Mouse (Mus musculus) kidney, postnatal 0 days (tissue): ENCODE results near the gene Gripap1. TPM values are rescaled to one million over a fixed set of nuclear protein-coding genes. Genes with fewer than 3 reads are reported as not detected.
"Not testable (repeated sequence)": the region's sequence is repeated elsewhere in the genome, so short reads cannot be mapped to it uniquely, and the experiment has no call there.

ENCODE experiments used
- ATAC-seq: fragments of 200-750 bp; cut with Nextera tagmentation; replicated peaks from 2 replicates; pipeline ENCODE4 v1.8.0; 2017; ENCODE audit warnings: low read depth, moderate number of reproducible peaks, moderate TSS enrichment, moderate library complexity; ENCODE audit not compliant: low FRiP score
- DNase-seq: peaks from one replicate; pipeline ENCODE4 v3.0.0-alpha.2; 2016; ENCODE audit warnings: low spot score
- H3K27ac ChIP-seq: fragments of 300-500 bp; sonication (generic); 2 replicates; pipeline ENCODE4 v1.5.1; 2014; ENCODE audit warnings: mild to moderate bottlenecking
- H3K27me3 ChIP-seq: fragments of 300-500 bp; sonication (generic); 2 replicates; pipeline ENCODE4 v1.6.1; 2014; ENCODE audit warnings: low read length, mixed read lengths; ENCODE audit not compliant: insufficient read depth
- H3K36me3 ChIP-seq: fragments of 300-500 bp; sonication (generic); 2 replicates; pipeline ENCODE4 v1.6.1; 2014; ENCODE audit warnings: low read length, mixed read lengths; ENCODE audit not compliant: insufficient read depth
- H3K4me1 ChIP-seq: fragments of 300-500 bp; sonication (generic); replicated peaks from 2 replicates; pipeline ENCODE4 v1.6.1; 2014; ENCODE audit warnings: antibody characterized with exemption, low read length, mixed read lengths; ENCODE audit not compliant: insufficient read depth
- H3K4me2 ChIP-seq: fragments of 300-500 bp; sonication (generic); 2 replicates; pipeline ENCODE4 v1.6.1; 2014; ENCODE audit warnings: mild to moderate bottlenecking, low read length, moderate library complexity, mixed read lengths
- H3K4me3 ChIP-seq: fragments of 300-500 bp; sonication (generic); replicated peaks from 2 replicates; pipeline ENCODE4 v1.5.1; 2014; ENCODE audit warnings: low read depth, low read length
- H3K9ac ChIP-seq: fragments of 300-500 bp; sonication (generic); 2 replicates; pipeline ENCODE4 v1.6.1; 2014; ENCODE audit warnings: low read depth, low read length
- H3K9me3 ChIP-seq: fragments of 300-500 bp; sonication (generic); replicated peaks from 2 replicates; pipeline ENCODE4 v1.6.1; 2016; ENCODE audit warnings: low read length, inconsistent platforms, mixed read lengths
- CTCF ChIP-seq: IDR thresholded peaks from 2 replicates; pipeline ENCODE4 v1.5.1; 2016; ENCODE audit warnings: antibody characterized with exemption, low read depth, mild to moderate bottlenecking, moderate library complexity
- WGBS: fragments of 180-500 bp; shearing (Covaris S2); extraction: QIAGEN DNeasy Blood & Tissue Kit; methylation state at CpG from one replicate; pipeline ENCODE4 v1.1.7; 2014; 5-methylcytosine and 5-hydroxymethylcytosine counted together
- polyA plus RNA-seq: library from polyadenylated mRNA; unstranded; fragments of >200 nt; fragmentation: Nextera tagmentation; extraction: Ambion mirVana; gene quantifications from 2 replicates; pipeline ENCODE4 v1.2.1, GENCODE M21; 2015

The Gripap1 gene
- polyA plus RNA-seq, 1 experiment from 2014 or later, result 30.1 TPM

DNA sequence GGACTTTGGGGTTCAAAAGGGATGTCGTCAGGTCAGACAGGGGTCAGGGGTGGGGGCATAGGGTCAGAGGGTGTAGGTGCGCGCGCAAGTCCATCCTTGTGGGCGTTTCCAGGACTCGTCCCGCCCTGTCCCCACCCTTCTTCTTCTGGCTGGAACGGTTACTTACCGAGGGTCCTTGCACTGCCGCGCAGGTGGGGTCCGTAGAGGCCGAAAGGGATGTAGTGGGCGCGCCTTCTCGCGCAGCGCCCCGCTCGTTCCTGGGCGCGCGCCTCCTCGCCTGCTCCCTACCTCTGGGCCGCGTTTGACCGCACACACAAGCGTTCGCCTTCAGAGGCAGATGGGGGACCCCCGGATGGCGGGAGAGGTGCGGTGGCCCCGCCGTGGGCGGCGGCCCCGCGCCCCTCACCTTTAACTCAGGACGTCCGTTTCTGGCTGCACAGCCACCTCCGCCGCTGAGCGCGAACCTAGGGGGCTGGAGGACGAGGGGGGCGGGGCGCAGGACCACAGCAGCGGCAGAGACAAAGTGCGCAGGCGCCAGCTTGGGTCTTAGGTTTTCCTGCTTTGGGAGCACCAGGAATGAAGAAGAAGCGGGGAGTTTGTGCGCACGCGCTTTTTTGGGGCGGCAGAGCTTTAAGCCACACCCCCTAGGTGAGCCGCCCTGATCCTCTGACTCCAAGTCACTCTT is 39.0 kb upstream of the Gripap1 start, which contains the start of gene Ccdc120:
Ccdc120 (minus strand) TSS at position 474 of the 685 bp plus-strand sequence.
- H3K4me2 ChIP-seq, result peak within 1 kb of the TSS; percentile 59
- TF ChIP-seq CTCF, result no peak
- ATAC-seq (peak; percentile 63), DNase-seq (peak; percentile 77)
- no peaks in the 10 kb centered on the region for H3K27me3 ChIP-seq
- H3K27ac ChIP-seq, result no peak within 1 kb of the TSS
- peak within 1 kb of the TSS; percentile 69 for H3K9ac ChIP-seq
- no peaks in the 10 kb centered on the region for H3K36me3 ChIP-seq
- WGBS, result 14% methylated on average over 45 of the region's 56 CpGs
- H3K9me3 ChIP-seq, result no peaks in the 10 kb centered on the region
- H3K4me3 ChIP-seq, result peak within 1 kb of the TSS; percentile 64
- no peaks in the 10 kb centered on the region for H3K4me1 ChIP-seq

DNA sequence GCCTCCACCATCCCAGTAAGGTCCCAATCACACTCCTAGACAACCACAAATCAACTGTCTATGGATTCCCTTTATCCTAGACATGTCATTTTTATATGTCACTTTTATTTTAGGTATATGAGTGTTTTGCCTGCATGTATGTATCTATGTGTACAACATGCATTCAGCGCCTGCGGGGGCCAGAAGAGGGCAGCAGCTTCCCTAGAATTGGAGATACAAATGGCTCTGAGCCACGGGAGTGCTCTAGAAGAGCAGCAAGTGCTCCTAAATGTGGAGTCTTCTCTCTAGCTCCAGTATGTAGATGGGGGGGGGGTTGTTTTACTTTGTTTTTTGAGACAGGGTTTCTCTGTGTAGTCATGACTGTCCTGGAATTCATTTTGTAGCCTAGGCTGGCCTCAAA is 35.9 kb upstream of the Gripap1 start:
- not testable (repeated sequence) for DNase-seq, H3K36me3 ChIP-seq, H3K27ac ChIP-seq, H3K9ac ChIP-seq, ATAC-seq, H3K9me3 ChIP-seq, H3K27me3 ChIP-seq, H3K4me2 ChIP-seq, H3K4me3 ChIP-seq, H3K4me1 ChIP-seq
- WGBS, result 25% methylated on average over 3 of the region's 3 CpGs
- peak; percentile 54 for TF ChIP-seq CTCF

DNA sequence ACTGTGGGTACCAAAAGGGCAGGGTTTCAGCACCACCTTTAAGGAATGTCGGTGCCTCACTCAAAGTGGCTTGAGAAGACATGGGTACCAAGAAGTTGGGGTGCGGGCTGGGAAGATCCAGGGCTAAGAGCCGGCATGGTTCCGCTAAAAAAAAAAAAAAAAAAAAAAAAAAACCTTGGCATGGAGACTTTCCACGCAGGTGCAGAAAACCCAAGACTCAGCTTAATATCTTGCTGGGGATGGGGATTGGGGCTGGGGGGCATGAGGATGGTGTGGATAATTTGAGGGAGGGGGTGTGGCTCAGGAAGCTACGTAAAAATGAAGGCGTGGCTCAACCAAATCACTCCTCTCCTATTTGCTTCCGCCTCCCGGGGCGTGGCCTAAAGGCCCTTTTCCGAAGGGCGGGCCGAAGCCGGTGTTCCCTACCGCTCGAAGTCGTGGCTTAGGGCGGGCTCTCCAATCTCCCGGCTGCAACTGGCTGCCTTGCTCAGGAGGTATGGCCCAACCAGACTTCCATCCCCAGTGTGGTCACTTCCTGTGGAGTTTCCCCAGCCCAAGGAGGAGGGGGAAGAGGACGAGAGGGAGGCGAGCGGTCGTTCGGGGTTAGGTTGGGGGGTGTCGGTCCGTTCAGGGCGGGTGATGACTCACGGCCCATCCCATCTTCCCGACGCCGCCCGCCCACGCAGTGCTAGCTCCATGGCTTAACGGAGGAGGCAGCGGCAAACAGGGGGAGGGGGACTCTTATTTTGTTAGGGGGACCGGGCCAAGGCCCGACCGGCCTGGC is 27.2 kb upstream of the Gripap1 start, which contains the start of gene Tfe3:
Tfe3 (plus strand) TSS at position 424 of the 784 bp plus-strand sequence.
- DNase-seq (peak; percentile 97), ATAC-seq (peak; percentile 98)
- H3K27ac ChIP-seq, result peak within 1 kb of the TSS; percentile 82
- no peaks in the 10 kb centered on the region for H3K36me3 ChIP-seq
- no peaks in the 10 kb centered on the region for H3K4me1 ChIP-seq
- no peaks in the 10 kb centered on the region for H3K9me3 ChIP-seq
- WGBS, result 33% methylated on average over 34 of the region's 38 CpGs
- no peaks in the 10 kb centered on the region for H3K27me3 ChIP-seq
- TF ChIP-seq CTCF, result no peak
- peak within 1 kb of the TSS; percentile 67 for H3K4me2 ChIP-seq
- H3K4me3 ChIP-seq, result peak within 1 kb of the TSS; percentile 69
- peak within 1 kb of the TSS; percentile 78 for H3K9ac ChIP-seq

DNA sequence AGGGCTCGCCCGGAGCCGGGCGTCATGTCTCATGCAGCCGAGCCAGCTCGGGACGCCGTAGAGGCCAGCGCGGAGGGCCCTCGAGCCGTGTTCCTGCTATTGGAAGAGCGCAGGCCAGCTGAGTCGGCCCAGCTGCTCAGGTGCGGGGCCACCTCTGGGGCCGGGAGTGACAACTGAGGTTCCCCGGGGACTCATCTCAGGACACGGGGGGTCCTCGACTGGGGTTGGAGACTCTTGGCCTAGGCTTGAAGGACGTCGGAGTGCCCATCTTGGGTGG is 26.7 kb upstream of the Gripap1 start:
- Histone ChIP-seq H3K4me2 (peak overlapping the region; percentile 67), H3K4me1 (no peaks in the 10 kb centered on the region), H3K36me3 (0 out of 2 replicates have a peak, but pooled peaks cover 3% of the 10 kb centered on the region), H3K27me3 (no peaks in the 10 kb centered on the region), H3K4me3 (peak overlapping the region; percentile 69), H3K9ac (peak overlapping the region; percentile 78), H3K27ac (peak overlapping the region; percentile 82), H3K9me3 (no peaks in the 10 kb centered on the region)
- ATAC-seq, result no peak; the same call in 1 of the 2 replicates
- no peak for DNase-seq
- 20% methylated on average over 21 of the region's 21 CpGs for WGBS
- TF ChIP-seq CTCF, result no peak

DNA sequence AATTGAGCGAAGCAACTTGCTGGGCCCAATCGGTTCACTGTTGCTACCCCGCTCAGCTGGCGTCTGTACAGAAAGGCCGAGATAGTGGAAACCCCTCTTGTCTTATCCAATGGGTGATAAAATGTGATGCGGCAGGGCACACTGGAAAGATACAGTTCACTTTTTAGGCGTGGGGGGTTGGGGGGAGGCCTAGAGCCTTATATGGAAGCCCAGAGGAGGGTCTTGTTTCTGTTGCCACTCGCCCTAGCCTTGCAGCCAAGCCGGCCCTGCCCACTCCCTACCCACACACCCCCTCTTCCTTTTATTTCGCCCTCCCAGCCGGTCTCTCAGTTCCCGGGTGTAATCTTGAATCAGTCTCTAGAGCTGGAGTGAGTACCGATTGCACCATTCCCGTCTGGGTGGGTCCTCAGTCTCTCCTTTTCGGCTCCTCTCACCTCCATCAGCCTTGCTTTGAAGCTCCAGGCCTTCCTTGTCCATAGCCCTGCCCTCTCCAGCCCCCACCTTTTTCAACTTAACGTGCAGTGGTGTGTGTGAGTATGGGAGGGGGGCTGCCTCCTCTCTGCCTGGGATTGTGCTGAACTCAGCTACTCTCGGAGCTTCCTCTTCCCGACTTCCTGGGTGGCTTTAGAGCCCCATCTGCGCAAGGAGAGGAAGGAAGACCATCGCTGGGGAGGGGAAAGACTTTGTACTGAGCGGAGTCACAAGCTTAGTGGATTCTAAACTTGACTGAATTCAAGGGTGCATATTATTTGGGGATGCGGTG is 25.8 kb upstream of the Gripap1 start:
- H3K27ac ChIP-seq, result peak overlapping the region; percentile 82
- ATAC-seq (no peak), DNase-seq (peak; percentile 34)
- H3K9me3 ChIP-seq, result no peaks in the 10 kb centered on the region
- H3K4me3 ChIP-seq, result peak overlapping the region; percentile 69
- no peaks in the 10 kb centered on the region for H3K4me1 ChIP-seq
- 21% methylated on average over 22 of the region's 22 CpGs for WGBS
- no peak for TF ChIP-seq CTCF
- no peaks in the 10 kb centered on the region for H3K27me3 ChIP-seq
- H3K36me3 ChIP-seq, result 0 out of 2 replicates have a peak, but pooled peaks cover 12% of the 10 kb centered on the region
- H3K4me2 ChIP-seq, result peak overlapping the region; percentile 67
- peak overlapping the region; percentile 42 for H3K9ac ChIP-seq
